Mouse (Mus musculus): ENCODE results near the gene Slain1.

GRCm38 (mm10) chr14:103747345-103747744, 97.3 kb downstream of the Slain1 start:
- TF ChIP-seq CTCF (conservative IDR thresholded peaks at IDR 0.05; ENCODE audit: low read length), result no peak
- no peak for TF ChIP-seq POU5F1 (IDR thresholded peaks at IDR 0.05; ENCODE audit: borderline replicate concordance, low read length)

Measured in E14TG2a.4 (cell line).